Mouse (Mus musculus): ENCODE measurements around the gene Mms19. TPM values are rescaled to one million over a fixed set of nuclear protein-coding genes. Genes with fewer than 3 reads are reported as not detected.

Mms19 gene
- total and polyA plus RNA-seq, 2 experiments from 2014 or later = 26.1 to 45.7 TPM

GRCm38 (mm10) chr19:41912121-41913080 lies 68.6 kb downstream of the Mms19 start:
- peaks cover 15% of the 10 kb centered on the region; the same call in 1 of the 2 replicates for H3K36me3 ChIP-seq (ENCODE audit: insufficient read depth, low read length)
- ATAC-seq (ENCODE audit: low FRiP score) (peak; percentile 65), DNase-seq (ENCODE audit: low spot score) (peak; percentile 17)
- H3K27me3 ChIP-seq (ENCODE audit: insufficient read depth, low read length) = no peaks in the 10 kb centered on the region
- peak overlapping the region; percentile 88 for H3K4me3 ChIP-seq (ENCODE audit: low read depth, low read length)
- WGBS = under 1% methylated on average over 50 of the region's 53 CpGs
- H3K27ac ChIP-seq (ENCODE audit: low read depth, low read length) = peak overlapping the region; percentile 72
- H3K4me1 ChIP-seq (ENCODE audit: insufficient read depth, low read length) = peaks cover 16% of the 10 kb centered on the region; the same call in 1 of the 2 replicates
- no peak for TF ChIP-seq CTCF (IDR thresholded peaks at IDR 0.05)
- peak overlapping the region; percentile 96 for H3K4me2 ChIP-seq (ENCODE audit: low read depth, low read length, poor library complexity, severe bottlenecking)
- H3K9ac ChIP-seq (replicated peaks; ENCODE audit: low read length, poor library complexity, severe bottlenecking) = peak overlapping the region; percentile 89
- no peaks in the 10 kb centered on the region for H3K9me3 ChIP-seq (ENCODE audit: low read length)

- Histone ChIP-seq H3K4me2 (ENCODE audit: low read depth, low read length, poor library complexity, severe bottlenecking) (peak within 1 kb of the TSS; percentile 96), H3K4me1 (ENCODE audit: insufficient read depth, low read length) (peaks cover 16% of the 10 kb centered on the region; the same call in 1 of the 2 replicates), H3K9me3 (ENCODE audit: low read length) (no peaks in the 10 kb centered on the region), H3K27ac (ENCODE audit: low read depth, low read length) (peak within 1 kb of the TSS; percentile 72), H3K9ac (replicated peaks; ENCODE audit: low read length, poor library complexity, severe bottlenecking) (peak within 1 kb of the TSS; percentile 89), H3K4me3 (ENCODE audit: low read depth, low read length) (peak within 1 kb of the TSS; percentile 88), H3K27me3 (ENCODE audit: insufficient read depth, low read length) (no peaks in the 10 kb centered on the region), H3K36me3 (ENCODE audit: insufficient read depth, low read length) (peaks cover 6% of the 10 kb centered on the region; the same call in 1 of the 2 replicates)
- WGBS = 5% methylated on average over 53 of the region's 54 CpGs
- TF ChIP-seq CTCF (IDR thresholded peaks at IDR 0.05) = no peak
- peak; percentile 98 for DNase-seq (ENCODE audit: low spot score)
- ATAC-seq (ENCODE audit: low FRiP score) = peak; percentile 94
These were observed 69.5 kb downstream of the Mms19 start, which contains the start of gene Pgam1 for GRCm38 (mm10) chr19:41911178-41912073. Gene Pgam1 (plus strand): TSS chr19:41911923.

GRCm38 (mm10) chr19:41910396-41910795 lies 70.6 kb downstream of the Mms19 start:
- TF ChIP-seq CTCF (IDR thresholded peaks at IDR 0.05) = no peak
- DNase-seq (ENCODE audit: low spot score) (no peak), ATAC-seq (ENCODE audit: low FRiP score) (no peak)
- Histone ChIP-seq H3K36me3 (ENCODE audit: insufficient read depth, low read length) (no peaks in the 10 kb centered on the region), H3K9ac (replicated peaks; ENCODE audit: low read length, poor library complexity, severe bottlenecking) (no peak overlapping the region), H3K4me1 (ENCODE audit: insufficient read depth, low read length) (peaks cover 16% of the 10 kb centered on the region; the same call in 1 of the 2 replicates), H3K27ac (ENCODE audit: low read depth, low read length) (no peak overlapping the region), H3K9me3 (ENCODE audit: low read length) (no peaks in the 10 kb centered on the region), H3K27me3 (ENCODE audit: insufficient read depth, low read length) (no peaks in the 10 kb centered on the region), H3K4me3 (ENCODE audit: low read depth, low read length) (no peak overlapping the region), H3K4me2 (ENCODE audit: low read depth, low read length, poor library complexity, severe bottlenecking) (no peak overlapping the region)
- 86% methylated on average over 2 of the region's 2 CpGs for WGBS

GRCm38 (mm10) chr19:41908736-41909135 lies 72.2 kb downstream of the Mms19 start:
- Histone ChIP-seq H3K4me3 (ENCODE audit: low read depth, low read length) (no peak overlapping the region), H3K4me2 (ENCODE audit: low read depth, low read length, poor library complexity, severe bottlenecking) (no peak overlapping the region), H3K4me1 (ENCODE audit: insufficient read depth, low read length) (peaks cover 9% of the 10 kb centered on the region; the same call in 1 of the 2 replicates), H3K9me3 (ENCODE audit: low read length) (no peaks in the 10 kb centered on the region), H3K27me3 (ENCODE audit: insufficient read depth, low read length) (no peaks in the 10 kb centered on the region), H3K36me3 (ENCODE audit: insufficient read depth, low read length) (no peaks in the 10 kb centered on the region), H3K9ac (replicated peaks; ENCODE audit: low read length, poor library complexity, severe bottlenecking) (no peak overlapping the region), H3K27ac (ENCODE audit: low read depth, low read length) (no peak overlapping the region)
- WGBS = 82% methylated on average over 3 of the region's 3 CpGs
- DNase-seq (ENCODE audit: low spot score) (no peak), ATAC-seq (ENCODE audit: low FRiP score) (no peak)
- TF ChIP-seq CTCF (IDR thresholded peaks at IDR 0.05) = no peak

- H3K36me3 ChIP-seq (ENCODE audit: insufficient read depth, low read length) = no peaks in the 10 kb centered on the region
- H3K4me3 ChIP-seq (ENCODE audit: low read depth, low read length) = no peak overlapping the region
- no peak for DNase-seq (ENCODE audit: low spot score)
- ATAC-seq (ENCODE audit: low FRiP score) = no peak
- WGBS = 59% methylated on average over 8 of the region's 8 CpGs
- no peaks in the 10 kb centered on the region for H3K4me1 ChIP-seq (ENCODE audit: insufficient read depth, low read length)
- H3K27me3 ChIP-seq (ENCODE audit: insufficient read depth, low read length) = no peaks in the 10 kb centered on the region
- no peak overlapping the region for H3K9ac ChIP-seq (replicated peaks; ENCODE audit: low read length, poor library complexity, severe bottlenecking)
- H3K27ac ChIP-seq (ENCODE audit: low read depth, low read length) = no peak overlapping the region
- no peak overlapping the region for H3K4me2 ChIP-seq (ENCODE audit: low read depth, low read length, poor library complexity, severe bottlenecking)
- no peaks in the 10 kb centered on the region for H3K9me3 ChIP-seq (ENCODE audit: low read length)
- no peak for TF ChIP-seq CTCF (IDR thresholded peaks at IDR 0.05)
These were observed 73.7 kb downstream of the Mms19 start for GRCm38 (mm10) chr19:41907079-41907760.
